Mouse (Mus musculus) stomach, embryonic 14.5 days (tissue): ENCODE results near the gene Prrt2. TPM values are rescaled to one million over a fixed set of nuclear protein-coding genes. Genes with fewer than 3 reads are reported as not detected.

Source experiments
- ATAC-seq: fragments of 200-750 bp; cut with Nextera tagmentation; 2 replicates; pipeline ENCODE4 v1.8.0; 2017; ENCODE audit warnings: low read depth, moderate TSS enrichment; ENCODE audit not compliant: insufficient number of reproducible peaks, insufficient read depth, low FRiP score
- H3K27ac ChIP-seq: fragments of 300-500 bp; sonication (generic); 2 replicates; pipeline ENCODE4 v1.5.1; 2014; ENCODE audit warnings: mild to moderate bottlenecking, low read length, moderate library complexity, mixed read lengths
- H3K27me3 ChIP-seq: fragments of 300-500 bp; sonication (generic); 2 replicates; pipeline ENCODE4 v1.6.1; 2014; ENCODE audit warnings: low read length, control low read depth, mixed read lengths; ENCODE audit not compliant: control insufficient read depth, insufficient read depth
- H3K36me3 ChIP-seq: fragments of 300-500 bp; sonication (generic); 2 replicates; pipeline ENCODE4 v1.6.1; 2014; ENCODE audit warnings: mild to moderate bottlenecking, control low read depth, low read length, moderate library complexity, mixed read lengths; ENCODE audit not compliant: control insufficient read depth, insufficient read depth
- H3K4me1 ChIP-seq: fragments of 300-500 bp; sonication (generic); 2 replicates; pipeline ENCODE4 v1.6.1; 2014; ENCODE audit warnings: low read length, control low read depth, mixed read lengths; ENCODE audit not compliant: control insufficient read depth, insufficient read depth
- H3K4me2 ChIP-seq: fragments of 300-500 bp; sonication (generic); replicated peaks from 2 replicates; pipeline ENCODE4 v1.6.1; 2014; ENCODE audit warnings: low read depth, low read length, control low read depth
- H3K4me3 ChIP-seq: fragments of 300-500 bp; sonication (generic); 2 replicates; pipeline ENCODE4 v1.5.1; 2014; ENCODE audit warnings: low read depth, low read length, control low read depth
- H3K9ac ChIP-seq: fragments of 300-500 bp; sonication (generic); replicated peaks from 2 replicates; pipeline ENCODE4 v1.6.1; 2014; ENCODE audit warnings: low read depth, mild to moderate bottlenecking, control low read depth, low read length, moderate library complexity, mixed read lengths
- H3K9me3 ChIP-seq: fragments of 300-500 bp; sonication (generic); 2 replicates; pipeline ENCODE4 v1.6.1; 2016; ENCODE audit warnings: low read depth, low read length, control low read depth; ENCODE audit not compliant: control insufficient read depth
- WGBS: fragments of 180-500 bp; shearing (Covaris S2); extraction: QIAGEN DNeasy Blood & Tissue Kit; methylation state at CpG from one replicate; pipeline ENCODE4 v1.1.7; 2014; 5-methylcytosine and 5-hydroxymethylcytosine counted together
- polyA plus RNA-seq: library from polyadenylated mRNA; unstranded; fragments of >200 nt; fragmentation: Nextera tagmentation; extraction: Ambion mirVana; gene quantifications from 2 replicates; pipeline ENCODE4 v1.2.1, GENCODE M21; 2014

Prrt2 gene
- polyA plus RNA-seq, 1 experiment from 2014 or later: 16.0 TPM

- H3K9ac ChIP-seq: no peak overlapping the region; the same call in 1 of the 2 replicates
- H3K4me2 ChIP-seq: peak overlapping the region; percentile 99
- H3K27me3 ChIP-seq: no peaks in the 10 kb centered on the region
- peak overlapping the region; percentile 95; the same call in 1 of the 2 replicates for H3K4me3 ChIP-seq
- peaks cover 30% of the 10 kb centered on the region for H3K36me3 ChIP-seq
- ATAC-seq: no peak
- H3K27ac ChIP-seq: peak overlapping the region; percentile 1; the same call in 1 of the 2 replicates
- no peaks in the 10 kb centered on the region for H3K9me3 ChIP-seq
- H3K4me1 ChIP-seq: peaks cover 60% of the 10 kb centered on the region
- 82% methylated on average over 7 of the region's 7 CpGs for WGBS
Observed at GRCm38 (mm10) chr7:127022528-127023271, 1.7 kb upstream of the Prrt2 start.

DNA sequence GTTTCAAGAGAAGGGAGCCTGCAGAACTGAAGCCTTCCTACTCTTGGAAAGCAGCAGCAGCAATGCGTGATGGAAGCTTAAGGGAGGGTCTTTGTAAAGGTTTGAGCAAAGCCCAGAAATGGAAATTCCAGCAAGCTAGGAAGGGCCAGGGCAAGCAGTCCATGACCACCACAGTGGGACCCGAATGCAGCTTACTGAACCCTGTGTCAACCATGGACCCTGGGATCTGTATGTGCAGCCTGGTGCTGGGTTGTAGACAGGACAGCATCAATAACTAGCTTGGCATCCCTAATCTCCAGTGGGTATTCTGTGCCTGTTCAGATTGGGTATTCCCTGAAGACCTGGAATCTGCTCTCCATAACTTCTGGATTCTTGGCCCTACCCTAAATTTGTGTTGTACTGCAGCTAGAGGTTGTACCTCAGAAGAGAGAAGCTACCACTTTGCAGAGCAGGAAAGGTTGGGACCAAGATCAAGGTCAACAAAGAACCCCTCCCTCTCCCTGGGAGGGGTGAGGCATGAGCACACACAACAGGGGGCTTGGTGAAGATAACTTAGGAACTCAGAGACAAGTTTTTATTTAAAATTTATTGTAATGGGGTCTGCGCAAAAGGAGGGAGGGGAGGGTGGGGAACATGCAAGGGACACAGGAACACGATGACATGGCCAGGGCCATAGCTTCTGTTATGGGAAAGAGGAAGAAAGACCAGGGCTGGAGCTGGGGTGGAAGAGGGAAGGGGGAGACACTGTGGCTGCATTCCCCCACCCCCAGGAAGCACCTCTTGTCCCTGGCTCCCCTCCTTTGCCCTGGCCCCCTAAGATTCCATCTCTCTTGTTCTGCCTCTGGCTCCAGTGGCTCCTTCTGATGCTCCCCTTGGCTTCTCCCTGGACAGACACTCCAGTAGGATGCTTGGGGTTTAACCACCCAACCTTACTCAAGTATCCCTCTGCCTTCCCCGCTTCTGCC, 834 bp upstream of the Prrt2 start:
- H3K4me3 ChIP-seq: peak overlapping the region; percentile 51
- no peaks in the 10 kb centered on the region for H3K27me3 ChIP-seq
- H3K9me3 ChIP-seq: no peaks in the 10 kb centered on the region
- H3K4me1 ChIP-seq: peaks cover 60% of the 10 kb centered on the region
- peak overlapping the region; percentile 86 for H3K27ac ChIP-seq
- WGBS: 32% methylated on average over 5 of the region's 5 CpGs
- H3K9ac ChIP-seq: 0 out of 2 replicates have a peak overlapping the region, but pooled peaks have one; percentile 45
- ATAC-seq: no peak
- H3K4me2 ChIP-seq: peak overlapping the region; percentile 87
- peaks cover 30% of the 10 kb centered on the region for H3K36me3 ChIP-seq

DNA sequence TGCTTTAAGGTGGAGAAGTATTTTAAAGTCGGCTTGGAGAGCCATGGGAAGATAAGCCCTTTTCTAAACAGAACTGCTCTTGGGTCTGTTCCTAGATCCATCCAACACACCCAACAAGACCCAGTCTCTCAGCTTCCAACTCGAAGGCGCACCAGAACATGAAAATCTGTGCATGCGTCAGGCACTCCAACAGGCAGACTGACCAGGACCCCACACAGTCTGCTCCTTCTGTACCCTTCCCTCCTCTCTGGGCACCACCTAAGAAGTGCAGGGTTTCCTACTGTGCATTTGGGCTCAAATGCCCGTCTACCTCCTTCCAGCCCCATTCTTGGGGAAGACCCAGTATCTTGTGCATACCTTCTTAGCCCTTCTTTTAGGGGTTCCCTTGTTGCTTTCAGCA, 520 bp downstream of the Prrt2 start:
- H3K4me2 ChIP-seq: peak overlapping the region; percentile 87
- peaks cover 33% of the 10 kb centered on the region for H3K36me3 ChIP-seq
- WGBS: 22% methylated on average over 5 of the region's 5 CpGs
- ATAC-seq: no peak
- H3K9me3 ChIP-seq: no peaks in the 10 kb centered on the region
- H3K27ac ChIP-seq: peak overlapping the region; percentile 86; the same call in 1 of the 2 replicates
- peak overlapping the region; percentile 51 for H3K4me3 ChIP-seq
- H3K9ac ChIP-seq: peak overlapping the region; percentile 45
- H3K4me1 ChIP-seq: peaks cover 68% of the 10 kb centered on the region
- no peaks in the 10 kb centered on the region for H3K27me3 ChIP-seq

GRCm38 (mm10) chr7:127020031-127020430, 980 bp downstream of the Prrt2 start:
- peaks cover 37% of the 10 kb centered on the region for H3K36me3 ChIP-seq

DNA sequence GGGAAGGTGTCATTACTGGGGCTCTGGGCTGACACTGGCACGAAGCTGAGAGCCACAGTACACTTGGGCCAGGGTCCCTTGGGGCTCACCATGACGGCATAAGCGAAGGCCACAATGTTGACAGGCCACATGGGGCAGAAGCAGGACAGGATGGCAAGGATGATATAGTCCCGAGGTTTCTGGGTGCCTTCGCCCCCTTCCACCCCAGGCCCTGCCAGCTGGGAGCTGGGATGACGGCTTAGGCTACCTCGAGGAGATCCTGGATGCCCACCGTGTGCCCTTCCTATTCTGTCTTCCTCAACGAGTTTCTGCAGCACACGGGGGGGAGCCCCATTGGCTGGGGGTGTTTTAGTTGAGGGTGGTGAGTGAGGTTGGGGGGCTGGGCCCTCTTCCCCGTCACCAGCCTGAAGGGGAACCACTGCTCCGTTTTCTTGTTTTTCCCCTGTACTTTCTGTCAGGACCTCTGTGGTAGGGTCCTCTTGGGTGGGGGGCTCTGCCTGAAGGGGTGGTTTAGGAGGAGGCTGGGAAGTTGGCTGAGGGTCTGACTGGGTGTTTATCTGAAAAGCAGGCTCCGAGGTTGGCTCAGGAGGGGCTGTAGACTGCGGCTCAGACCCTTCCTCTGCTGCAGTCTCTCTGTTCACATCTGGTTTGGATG, 1.6 kb downstream of the Prrt2 start:
- Histone ChIP-seq H3K4me1 (peaks cover 74% of the 10 kb centered on the region), H3K9ac (no peak overlapping the region), H3K4me2 (peak overlapping the region; percentile 87), H3K9me3 (no peaks in the 10 kb centered on the region), H3K27ac (peak overlapping the region; percentile 86; the same call in 1 of the 2 replicates), H3K36me3 (peaks cover 36% of the 10 kb centered on the region), H3K27me3 (no peaks in the 10 kb centered on the region), H3K4me3 (peak overlapping the region; percentile 51)
- 77% methylated on average over 14 of the region's 14 CpGs for WGBS
- no peak for ATAC-seq

More at GRCm38 (mm10) chr7:127020031-127020430, 980 bp downstream of the Prrt2 start:
- no peak for ATAC-seq
- peak overlapping the region; percentile 87 for H3K4me2 ChIP-seq
- H3K4me1 ChIP-seq: peaks cover 72% of the 10 kb centered on the region
- H3K27me3 ChIP-seq: no peaks in the 10 kb centered on the region
- no peaks in the 10 kb centered on the region for H3K9me3 ChIP-seq
- WGBS: 50% methylated on average over 3 of the region's 3 CpGs
- peak overlapping the region; percentile 86 for H3K27ac ChIP-seq
- H3K9ac ChIP-seq: no peak overlapping the region; the same call in 1 of the 2 replicates
- peak overlapping the region; percentile 51 for H3K4me3 ChIP-seq

DNA sequence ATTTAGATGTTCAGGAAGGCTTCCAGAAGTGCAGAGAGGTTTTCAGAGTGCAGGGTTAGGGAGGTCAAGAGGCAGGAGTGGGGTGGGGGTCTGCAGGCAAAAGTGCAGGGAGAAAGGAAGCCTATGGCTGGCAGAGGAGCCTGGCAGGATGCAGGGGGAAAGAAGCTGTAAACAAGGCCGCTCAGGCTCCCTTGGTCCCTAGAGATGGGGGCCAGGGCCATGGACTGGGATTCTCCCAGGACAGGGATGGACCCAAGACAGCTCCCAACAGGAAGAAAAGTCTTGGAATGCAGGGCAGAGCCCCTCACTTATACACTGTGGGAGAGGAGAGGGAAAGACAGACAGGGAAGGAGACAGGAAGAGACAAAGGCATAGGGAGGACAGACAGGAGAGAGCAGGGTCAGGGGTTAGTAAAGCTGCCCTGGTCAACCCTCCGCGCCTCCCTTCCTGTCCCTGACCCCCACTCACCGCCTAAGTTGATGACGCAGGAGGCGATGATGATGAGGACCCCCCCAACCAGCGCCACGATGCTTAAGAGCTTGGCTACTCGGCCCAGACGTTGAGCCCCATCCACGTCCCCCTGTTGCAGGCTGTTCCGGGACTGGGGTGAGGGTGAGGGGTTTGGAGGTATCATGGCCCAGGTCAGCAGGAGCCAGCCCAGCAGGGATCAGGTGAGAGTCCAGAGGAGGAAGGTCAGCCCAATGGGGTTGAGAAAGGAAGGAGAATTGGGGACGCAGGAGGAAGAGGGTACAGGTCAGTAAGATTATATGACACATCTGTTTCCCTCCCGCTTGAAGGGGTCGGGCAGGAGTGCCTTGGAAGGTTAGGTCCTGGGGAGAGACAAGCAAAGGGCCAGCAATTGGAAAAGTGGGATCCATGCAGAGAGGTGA, 2.4 kb downstream of the Prrt2 start:
- Histone ChIP-seq H3K36me3 (peaks cover 29% of the 10 kb centered on the region), H3K9ac (0 out of 2 replicates have a peak overlapping the region, but pooled peaks have one; percentile 4), H3K4me2 (peak overlapping the region; percentile 87; the same call in 1 of the 2 replicates), H3K9me3 (no peaks in the 10 kb centered on the region), H3K27ac (peak overlapping the region; percentile 97; the same call in 1 of the 2 replicates), H3K4me1 (peaks cover 71% of the 10 kb centered on the region), H3K27me3 (no peaks in the 10 kb centered on the region), H3K4me3 (no peak overlapping the region)
- no peak for ATAC-seq
- WGBS: 63% methylated on average over 15 of the region's 15 CpGs

- Histone ChIP-seq H3K27me3 (no peaks in the 10 kb centered on the region), H3K4me1 (peaks cover 64% of the 10 kb centered on the region), H3K9me3 (no peaks in the 10 kb centered on the region), H3K4me3 (no peak overlapping the region), H3K36me3 (peaks cover 25% of the 10 kb centered on the region), H3K9ac (no peak overlapping the region), H3K4me2 (peak overlapping the region; percentile 79; the same call in 1 of the 2 replicates), H3K27ac (peak overlapping the region; percentile 97; the same call in 1 of the 2 replicates)
- ATAC-seq: no peak
- WGBS: 39% methylated on average over 6 of the region's 6 CpGs
Observed at GRCm38 (mm10) chr7:127017950-127018345, 3.1 kb downstream of the Prrt2 start.
